Mouse (Mus musculus): ENCODE measurements around the gene Nefh. TPM values are rescaled to one million over a fixed set of nuclear protein-coding genes. Genes with fewer than 3 reads are reported as not detected.

Gene Nefh
- polyA plus RNA-seq, 1 experiment from 2014 or later, result 0.26 TPM

DNA sequence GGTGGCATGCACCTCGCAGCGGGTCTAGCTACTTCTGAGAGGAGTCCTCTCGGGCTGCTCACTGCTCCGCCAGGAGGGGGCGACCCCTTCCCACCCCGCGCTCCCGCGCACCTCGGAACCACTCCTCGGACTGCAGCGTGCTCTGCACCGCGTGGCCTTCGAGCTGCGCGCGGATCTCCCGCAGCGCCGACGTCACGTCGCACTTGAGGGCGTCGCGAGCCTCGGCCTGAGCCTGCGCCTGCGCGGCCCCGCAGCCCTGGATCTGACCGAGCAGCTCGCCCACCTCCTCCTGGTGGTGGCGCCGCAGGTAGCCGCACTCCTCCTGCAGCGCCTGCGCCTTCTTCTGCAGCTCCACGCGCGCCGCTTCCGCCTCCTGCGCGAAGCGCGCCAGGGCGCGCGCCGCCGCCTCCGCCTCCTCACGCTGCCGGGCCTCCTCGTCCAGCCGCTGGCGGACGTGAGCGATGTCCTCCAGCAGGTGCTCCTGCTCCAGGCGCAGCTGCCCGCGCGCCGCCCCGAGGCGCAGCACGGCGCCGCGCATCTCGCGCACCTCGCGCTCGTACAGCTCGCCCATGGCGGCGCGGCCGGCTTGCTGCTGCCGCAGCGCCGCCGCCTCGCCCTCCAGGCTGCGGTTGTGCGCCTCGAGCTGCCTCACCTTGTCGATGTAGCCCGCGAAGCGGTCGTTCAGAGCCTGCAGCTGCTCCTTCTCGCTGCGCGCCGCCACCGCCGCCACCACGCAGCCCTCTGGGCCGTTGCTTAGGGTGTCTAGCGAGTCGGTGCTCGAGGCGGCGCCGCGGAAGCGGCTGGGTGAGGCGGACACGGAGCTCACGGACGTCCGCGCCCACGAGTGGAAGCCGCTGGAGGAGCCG is 684 bp downstream of the Nefh start:
- Histone ChIP-seq H3K36me3 (ENCODE audit: control insufficient read depth, insufficient read depth) (no peaks in the 10 kb centered on the region), H3K9ac (ENCODE audit: low read depth, low read length) (no peak overlapping the region), H3K4me3 (ENCODE audit: low read depth, low read length) (peak overlapping the region; percentile 45), H3K4me1 (replicated peaks; ENCODE audit: control insufficient read depth, insufficient read depth, low read length) (0 out of 2 replicates have a peak, but pooled peaks cover 3% of the 10 kb centered on the region), H3K4me2 (replicated peaks; ENCODE audit: low read depth) (peak overlapping the region; percentile 74), H3K27ac (ENCODE audit: low read depth, low read length) (no peak overlapping the region), H3K9me3 (ENCODE audit: control insufficient read depth) (no peaks in the 10 kb centered on the region), H3K27me3 (replicated peaks; ENCODE audit: control insufficient read depth, insufficient read depth, low read length) (peaks cover 56% of the 10 kb centered on the region)
- WGBS, result under 1% methylated on average over 120 of the region's 120 CpGs
- TF ChIP-seq CTCF (IDR thresholded peaks at IDR 0.05; ENCODE audit: low read depth), result peak; percentile 55
- ATAC-seq, result peak; percentile 74

DNA sequence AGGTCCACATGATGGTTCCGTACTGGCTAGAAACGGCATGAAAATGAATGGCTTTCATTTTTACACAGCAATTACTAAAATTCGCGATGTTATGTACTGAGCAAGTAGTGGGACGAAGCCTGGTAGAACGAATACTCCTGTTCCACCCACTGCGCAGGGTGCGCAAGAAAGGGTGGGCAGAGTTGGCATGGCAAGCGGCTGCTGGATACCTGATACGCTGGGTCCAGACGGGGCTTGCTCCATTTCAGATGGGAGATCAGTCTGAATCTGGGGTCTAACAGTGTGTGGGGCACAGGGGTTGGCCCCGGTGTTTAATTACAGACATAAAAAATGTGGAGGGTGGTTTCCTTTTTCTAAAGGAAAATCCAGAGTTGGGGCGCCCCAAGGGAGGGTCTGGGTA is 1.3 kb downstream of the Nefh start:
- Histone ChIP-seq H3K4me3 (ENCODE audit: low read depth, low read length) (peak overlapping the region; percentile 45), H3K9ac (ENCODE audit: low read depth, low read length) (no peak overlapping the region), H3K9me3 (ENCODE audit: control insufficient read depth) (no peaks in the 10 kb centered on the region), H3K36me3 (ENCODE audit: control insufficient read depth, insufficient read depth) (no peaks in the 10 kb centered on the region), H3K27ac (ENCODE audit: low read depth, low read length) (no peak overlapping the region), H3K27me3 (replicated peaks; ENCODE audit: control insufficient read depth, insufficient read depth, low read length) (peaks cover 56% of the 10 kb centered on the region), H3K4me2 (replicated peaks; ENCODE audit: low read depth) (peak overlapping the region; percentile 74), H3K4me1 (replicated peaks; ENCODE audit: control insufficient read depth, insufficient read depth, low read length) (0 out of 2 replicates have a peak, but pooled peaks cover 3% of the 10 kb centered on the region)
- no peak for TF ChIP-seq CTCF (IDR thresholded peaks at IDR 0.05; ENCODE audit: low read depth)
- ATAC-seq, result no peak
- WGBS, result 49% methylated on average over 13 of the region's 13 CpGs

DNA sequence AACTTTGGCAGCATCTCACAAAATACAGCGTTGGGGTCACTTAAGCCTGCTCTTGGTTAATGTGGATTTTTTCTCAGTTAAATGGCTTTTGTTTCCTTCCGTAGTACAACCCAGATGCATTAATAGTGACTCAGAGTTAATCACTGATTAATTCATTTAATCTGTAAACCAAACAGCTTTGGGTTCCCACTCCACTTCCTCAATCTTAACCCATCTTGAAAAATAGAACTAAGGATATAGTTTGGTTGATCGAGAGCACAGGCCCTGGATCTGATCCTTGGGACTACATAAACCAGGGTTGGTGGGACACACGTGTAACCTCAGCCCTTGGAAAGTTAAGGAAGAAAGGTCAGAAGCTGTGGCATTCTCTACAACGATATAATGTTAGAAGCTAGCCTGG is 11.6 kb downstream of the Nefh start:
- no peaks in the 10 kb centered on the region for H3K4me1 ChIP-seq (replicated peaks; ENCODE audit: control insufficient read depth, insufficient read depth, low read length)
- no peak for ATAC-seq
- H3K36me3 ChIP-seq (ENCODE audit: control insufficient read depth, insufficient read depth), result no peaks in the 10 kb centered on the region
- H3K9ac ChIP-seq (ENCODE audit: low read depth, low read length), result no peak overlapping the region
- no peaks in the 10 kb centered on the region for H3K9me3 ChIP-seq (ENCODE audit: control insufficient read depth)
- no peaks in the 10 kb centered on the region for H3K27me3 ChIP-seq (replicated peaks; ENCODE audit: control insufficient read depth, insufficient read depth, low read length)
- TF ChIP-seq CTCF (IDR thresholded peaks at IDR 0.05; ENCODE audit: low read depth), result no peak
- no peak overlapping the region for H3K4me3 ChIP-seq (ENCODE audit: low read depth, low read length)
- H3K27ac ChIP-seq (ENCODE audit: low read depth, low read length), result no peak overlapping the region
- WGBS, result 75% methylated on average over 5 of the region's 5 CpGs
- H3K4me2 ChIP-seq (replicated peaks; ENCODE audit: low read depth), result no peak overlapping the region

- TF ChIP-seq CTCF (IDR thresholded peaks at IDR 0.05; ENCODE audit: low read depth), result no peak
- no peak overlapping the region for H3K4me3 ChIP-seq (ENCODE audit: low read depth, low read length)
- no peak overlapping the region for H3K4me2 ChIP-seq (replicated peaks; ENCODE audit: low read depth)
- no peak overlapping the region for H3K9ac ChIP-seq (ENCODE audit: low read depth, low read length)
- ATAC-seq, result 0 out of 2 replicates have a peak, but pooled peaks have one; percentile 13
- H3K36me3 ChIP-seq (ENCODE audit: control insufficient read depth, insufficient read depth), result peaks cover 24% of the 10 kb centered on the region
- H3K4me1 ChIP-seq (replicated peaks; ENCODE audit: control insufficient read depth, insufficient read depth, low read length), result 0 out of 2 replicates have a peak, but pooled peaks cover 3% of the 10 kb centered on the region
- H3K27me3 ChIP-seq (replicated peaks; ENCODE audit: control insufficient read depth, insufficient read depth, low read length), result no peaks in the 10 kb centered on the region
- no peak overlapping the region for H3K27ac ChIP-seq (ENCODE audit: low read depth, low read length)
- no peaks in the 10 kb centered on the region for H3K9me3 ChIP-seq (ENCODE audit: control insufficient read depth)
- WGBS, result 24% methylated on average over 1 of the region's 1 CpGs
Measured at GRCm38 (mm10) chr11:4931009-4931601, 16.8 kb downstream of the Nefh start.

DNA sequence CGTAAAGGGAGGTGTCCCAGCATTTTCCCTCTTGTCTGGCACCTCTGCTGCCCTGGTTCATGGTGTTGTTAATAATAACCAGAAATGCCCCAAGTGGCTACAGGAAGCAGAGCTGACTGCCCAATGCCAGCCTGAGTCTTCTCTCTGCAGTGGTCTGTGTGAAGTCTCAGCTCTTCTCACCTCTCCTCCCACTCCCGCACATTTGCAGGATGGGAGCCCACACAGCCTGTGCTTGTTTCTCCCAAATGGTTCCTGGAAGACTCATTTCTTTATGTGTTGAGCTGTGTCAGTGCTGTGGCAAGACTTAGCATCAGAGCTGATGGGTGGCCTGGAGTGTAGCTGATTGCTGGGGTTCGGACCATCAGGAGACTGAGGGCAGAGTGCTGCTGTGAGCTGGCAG is 20.6 kb downstream of the Nefh start:
- Histone ChIP-seq H3K27me3 (replicated peaks; ENCODE audit: control insufficient read depth, insufficient read depth, low read length) (no peaks in the 10 kb centered on the region), H3K4me1 (replicated peaks; ENCODE audit: control insufficient read depth, insufficient read depth, low read length) (0 out of 2 replicates have a peak, but pooled peaks cover 3% of the 10 kb centered on the region), H3K9ac (ENCODE audit: low read depth, low read length) (no peak overlapping the region), H3K9me3 (ENCODE audit: control insufficient read depth) (no peaks in the 10 kb centered on the region), H3K36me3 (ENCODE audit: control insufficient read depth, insufficient read depth) (peaks cover 50% of the 10 kb centered on the region), H3K4me2 (replicated peaks; ENCODE audit: low read depth) (no peak overlapping the region), H3K4me3 (ENCODE audit: low read depth, low read length) (no peak overlapping the region), H3K27ac (ENCODE audit: low read depth, low read length) (no peak overlapping the region)
- no peak for ATAC-seq
- WGBS, result 94% methylated on average over 3 of the region's 3 CpGs
- TF ChIP-seq CTCF (IDR thresholded peaks at IDR 0.05; ENCODE audit: low read depth), result no peak

- Histone ChIP-seq H3K4me1 (replicated peaks; ENCODE audit: control insufficient read depth, insufficient read depth, low read length) (no peaks in the 10 kb centered on the region), H3K4me2 (replicated peaks; ENCODE audit: low read depth) (no peak overlapping the region), H3K4me3 (ENCODE audit: low read depth, low read length) (no peak overlapping the region), H3K27me3 (replicated peaks; ENCODE audit: control insufficient read depth, insufficient read depth, low read length) (no peaks in the 10 kb centered on the region), H3K9ac (ENCODE audit: low read depth, low read length) (no peak overlapping the region), H3K27ac (ENCODE audit: low read depth, low read length) (no peak overlapping the region), H3K9me3 (ENCODE audit: control insufficient read depth) (no peaks in the 10 kb centered on the region), H3K36me3 (ENCODE audit: control insufficient read depth, insufficient read depth) (peaks cover 67% of the 10 kb centered on the region)
- ATAC-seq, result no peak
- WGBS, result 88% methylated on average over 7 of the region's 7 CpGs
- no peak for TF ChIP-seq CTCF (IDR thresholded peaks at IDR 0.05; ENCODE audit: low read depth)
Measured at GRCm38 (mm10) chr11:4921751-4922150, 26.1 kb downstream of the Nefh start.
